Mouse (Mus musculus) MEL (cell line): ENCODE measurements around the gene Tmem199.

Experiments used
- CHD2 ChIP-seq: IDR thresholded peaks from 2 replicates; pipeline ENCODE4 v1.6.1; 2011; ENCODE audit warnings: low read length, improper control_type of control experiment
- CTCF ChIP-seq, 3 experiments: IDR thresholded peaks in 2 of 3; conservative IDR thresholded peaks in 1 of 3; 2 replicates each; pipeline ENCODE4 v1.5.1; 2011 to 2012; ENCODE audit warnings: low read length in 3 of 3, low read depth in 2 of 3, mild to moderate bottlenecking in 2 of 3, improper control_type of control experiment in 1 of 3, inconsistent platforms in 1 of 3, mixed read lengths in 1 of 3, moderate library complexity in 1 of 3; ENCODE audit not compliant: control insufficient read depth in 1 of 3, insufficient read depth in 1 of 3, poor library complexity in 1 of 3, severe bottlenecking in 1 of 3
- ZMIZ1 ChIP-seq: IDR thresholded peaks from 2 replicates; pipeline ENCODE4 v1.6.1; 2012; ENCODE audit warnings: low read depth, mild to moderate bottlenecking, inconsistent platforms, low read length, improper control_type of control experiment, moderate library complexity

DNA sequence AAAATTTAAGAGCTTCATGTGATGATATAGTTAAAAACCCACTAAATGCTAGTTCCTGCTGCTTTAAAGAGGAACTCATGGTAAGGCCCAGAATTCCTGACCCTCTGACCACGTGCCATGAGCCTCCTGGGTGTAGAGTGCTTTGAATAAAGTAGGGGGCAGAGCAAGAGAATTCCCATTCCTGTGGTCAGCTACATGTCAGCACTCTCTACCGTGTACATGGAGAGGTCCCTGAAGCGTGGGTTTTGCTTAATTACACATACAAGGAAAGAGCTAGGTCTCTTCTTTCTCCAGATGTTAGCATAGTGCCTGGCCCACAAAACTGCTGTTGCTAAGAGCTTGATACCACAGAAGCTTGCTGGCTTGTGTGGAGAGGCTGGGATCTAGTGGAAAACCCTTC is 6.5 kb downstream of the Tmem199 start:
- TF ChIP-seq ZMIZ1 (no peak), CTCF (IDR thresholded peaks at IDR 0.05 in 2 of 3, conservative IDR thresholded peaks at IDR 0.05 in 1 of 3; ENCODE audit: control insufficient read depth in 1 of 3, insufficient read depth in 1 of 3, low read depth in 2 of 3, low read length in 3 of 3, poor library complexity in 1 of 3, severe bottlenecking in 1 of 3) (no peak), CHD2 (no peak)
